Mouse (Mus musculus): Measurements from ENCODE around the gene Bri3.

- TF ChIP-seq CTCF (IDR thresholded peaks at IDR 0.05; ENCODE audit: insufficient read depth, low read length) = no peak
- no peak for TF ChIP-seq POLR2A (IDR thresholded peaks at IDR 0.05; ENCODE audit: borderline replicate concordance, extremely low read depth, low read depth, low read length)
These were observed 40.8 kb upstream of the Bri3 start for GRCm38 (mm10) chr5:144203398-144203959.

Data from lung, adult 2 months (tissue).